Comparison of ENCODE assay signal across 9 mouse cellular contexts in genomic region chr7:10480588-10481233, GRCm38 (mm10). TPM values are rescaled to one million over a fixed set of nuclear protein-coding genes. Genes with fewer than 3 reads are reported as not detected.
A peak's percentile ranks its signal among the peaks of the same experiment; 100 is the strongest.
DNase-seq lines count a peak whose midpoint lies in the region; ATAC-seq lines count a peak whose summit lies in the region.
"Had no signal": no experiment of that assay in that cellular context is flagged by ENCODE, and none has a peak within 500 bp of the region (broad histone marks: within the 10 kb centered on the region; RNA-seq: fewer than 3 reads in every experiment).

No protein-coding gene starts in this region.

- ATAC-seq in forebrain, embryonic 11.5 days (replicated peaks; ENCODE audit: low FRiP score): peak; percentile 61; the same call in 1 of the 2 replicates
- ATAC-seq in midbrain, embryonic 16.5 days: peak; percentile 89

- H3K4me3 ChIP-seq in forebrain, embryonic 11.5 days (ENCODE audit: low read depth, low read length): peak overlapping the region; percentile 14; the same call in 1 of the 2 replicates
- H3K4me3 ChIP-seq in midbrain, embryonic 16.5 days (ENCODE audit: low read depth, low read length): peak overlapping the region; percentile 29
- H3K4me3 ChIP-seq: liver, embryonic 13.5 days had no signal

- H3K9ac ChIP-seq in forebrain, embryonic 11.5 days (ENCODE audit: low read length): no peak overlapping the region
- no peak overlapping the region; the same call in 1 of the 2 replicates for H3K9ac ChIP-seq in midbrain, embryonic 16.5 days (ENCODE audit: low read depth, low read length)
- H3K9ac ChIP-seq: liver, embryonic 13.5 days had no signal

- no peaks in the 10 kb centered on the region for H3K36me3 ChIP-seq in forebrain, embryonic 11.5 days (ENCODE audit: control insufficient read depth, insufficient read depth, low read length)
- no peaks in the 10 kb centered on the region for H3K36me3 ChIP-seq in midbrain, embryonic 16.5 days (ENCODE audit: control insufficient read depth, insufficient read depth, low read length)
- H3K36me3 ChIP-seq: liver, embryonic 13.5 days had no signal

- H3K27me3 ChIP-seq in forebrain, embryonic 11.5 days (ENCODE audit: control insufficient read depth, insufficient read depth, low read length): no peaks in the 10 kb centered on the region
- no peaks in the 10 kb centered on the region for H3K27me3 ChIP-seq in midbrain, embryonic 16.5 days (ENCODE audit: control insufficient read depth, insufficient read depth, low read depth, low read length)
- H3K27me3 ChIP-seq: liver, embryonic 13.5 days had no signal

- H3K9me3 ChIP-seq in forebrain, embryonic 11.5 days (ENCODE audit: control insufficient read depth, low read length): no peaks in the 10 kb centered on the region; the same call in 1 of the 2 replicates
- H3K9me3 ChIP-seq in midbrain, embryonic 16.5 days (replicated peaks; ENCODE audit: control insufficient read depth, low read length, poor library complexity, severe bottlenecking): no peaks in the 10 kb centered on the region

- 56% methylated on average over 18 of the region's 18 CpGs for WGBS in forebrain, embryonic 11.5 days
- 65% methylated on average over 18 of the region's 18 CpGs for WGBS in midbrain, embryonic 16.5 days

- no peak overlapping the region for H3K27ac ChIP-seq in forebrain, embryonic 11.5 days (ENCODE audit: low read depth, low read length)
- H3K27ac ChIP-seq in midbrain, embryonic 16.5 days (ENCODE audit: low read length): no peak overlapping the region
- H3K27ac ChIP-seq: liver, embryonic 13.5 days had no signal

- no peaks in the 10 kb centered on the region for H3K4me1 ChIP-seq in forebrain, embryonic 11.5 days (replicated peaks; ENCODE audit: control insufficient read depth, insufficient read depth, low read length)
- H3K4me1 ChIP-seq in midbrain, embryonic 16.5 days (ENCODE audit: control insufficient read depth, insufficient read depth, low read length): no peaks in the 10 kb centered on the region
- H3K4me1 ChIP-seq: liver, embryonic 13.5 days had no signal

- peak; percentile 19 for DNase-seq in thymus, postnatal 4 days
- DNase-seq in thymus, postnatal 10 days (ENCODE audit: low spot score in 2 of 2): no peak
- DNase-seq in forebrain, embryonic 11.5 days (ENCODE audit: low spot score): no peak
- DNase-seq in layer of hippocampus, adult 8-10 months (ENCODE audit: low spot score in 2 of 2): peak; percentile 18 to 59
- no peak for DNase-seq in liver
- no peak for DNase-seq in ovary, postnatal 36 days (ENCODE audit: low spot score)
- no peak for DNase-seq in thymus, postnatal 0 days (ENCODE audit: low spot score)
- DNase-seq: liver, embryonic 13.5 days had no signal

- H3K4me2 ChIP-seq in forebrain, embryonic 11.5 days (ENCODE audit: low read depth, low read length, severe bottlenecking): 0 out of 2 replicates have a peak overlapping the region, but pooled peaks have one; percentile 24
- peak overlapping the region; percentile 39 for H3K4me2 ChIP-seq in midbrain, embryonic 16.5 days (ENCODE audit: low read length)
- H3K4me2 ChIP-seq: liver, embryonic 13.5 days had no signal

RNA-seq across cellular contexts. Expression of gene Zik1, which starts 14.5 kb away (rescaled TPM):
- 56.0 and 56.9 TPM in 2 replicates for polyA plus RNA-seq in forebrain, embryonic 11.5 days (2014; fragmentation: Nextera tagmentation; extraction: Ambion mirVana)
- 10 to 100 TPM; 13.4 to 17.0 (median 13.9) TPM for total RNA-seq in layer of hippocampus, adult 8-10 months (2022)
- polyA plus RNA-seq in midbrain, embryonic 16.5 days (2015; fragmentation: Nextera tagmentation; extraction: Ambion mirVana): 45.3 and 55.5 TPM in 2 replicates
- 5.9 and 6.5 TPM in 2 replicates for polyA plus RNA-seq in thymus, postnatal 0 days (2015; fragmentation: Nextera tagmentation; extraction: Ambion mirVana)

RNA-seq across cellular contexts. Expression of gene Vmn1r67, which starts 37.6 kb away (rescaled TPM):
- not detected in 2 replicates for polyA plus RNA-seq in forebrain, embryonic 11.5 days (2014; fragmentation: Nextera tagmentation; extraction: Ambion mirVana)
- total RNA-seq in layer of hippocampus, adult 8-10 months (2022): not detected
- not detected in 2 replicates for polyA plus RNA-seq in midbrain, embryonic 16.5 days (2015; fragmentation: Nextera tagmentation; extraction: Ambion mirVana)
- not detected in 2 replicates for polyA plus RNA-seq in thymus, postnatal 0 days (2015; fragmentation: Nextera tagmentation; extraction: Ambion mirVana)
- polyA plus RNA-seq: liver, embryonic 13.5 days had no signal

Comparison
In these comparisons a context has a peak if more than half of its experiments do, and no peak if none do; other contexts are left out.
1. DNase-seq: peak in thymus, postnatal 4 days (single experiment) and layer of hippocampus, adult 8-10 months (2 of 2); none in thymus, postnatal 10 days (0 of 2), forebrain, embryonic 11.5 days (single experiment), liver (single experiment), ovary, postnatal 36 days (single experiment) and thymus, postnatal 0 days (single experiment).